Mouse (Mus musculus): ENCODE measurements around the gene Aox3. TPM values are rescaled to one million over a fixed set of nuclear protein-coding genes. Genes with fewer than 3 reads are reported as not detected.

Aox3 gene
- polyA plus RNA-seq, 1 experiment from 2014 or later: not detected

DNA sequence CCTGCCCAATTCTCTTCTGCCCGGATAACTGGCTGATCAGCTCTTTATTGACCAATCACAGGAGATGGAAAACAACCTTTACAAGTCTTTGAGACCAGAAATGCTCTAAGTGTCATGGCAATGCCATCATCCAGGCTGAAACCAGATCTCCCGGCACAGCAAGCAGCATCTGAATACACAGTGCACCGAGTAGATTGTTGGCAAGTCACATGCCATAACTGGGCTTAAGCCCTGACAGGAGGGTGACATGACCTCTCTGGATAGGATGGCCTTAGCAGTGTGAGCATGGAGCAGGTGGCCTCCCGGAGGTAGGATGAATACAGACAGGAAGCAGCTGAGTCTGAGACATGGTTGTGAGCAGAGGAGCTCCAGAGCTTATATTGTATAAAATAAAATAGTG lies 32.5 kb upstream of the Aox3 start:
- Histone ChIP-seq H3K9me3 (replicated peaks) (no peaks in the 10 kb centered on the region), H3K4me3 (no peak overlapping the region), H3K4me1 (no peaks in the 10 kb centered on the region), H3K27me3 (no peaks in the 10 kb centered on the region), H3K4me2 (no peak overlapping the region), H3K36me3 (ENCODE audit: poor library complexity, severe bottlenecking) (no peaks in the 10 kb centered on the region), H3K27ac (no peak overlapping the region), H3K9ac (no peak overlapping the region)
- WGBS: 88% methylated on average over 4 of the region's 4 CpGs
- ATAC-seq: no peak

DNA sequence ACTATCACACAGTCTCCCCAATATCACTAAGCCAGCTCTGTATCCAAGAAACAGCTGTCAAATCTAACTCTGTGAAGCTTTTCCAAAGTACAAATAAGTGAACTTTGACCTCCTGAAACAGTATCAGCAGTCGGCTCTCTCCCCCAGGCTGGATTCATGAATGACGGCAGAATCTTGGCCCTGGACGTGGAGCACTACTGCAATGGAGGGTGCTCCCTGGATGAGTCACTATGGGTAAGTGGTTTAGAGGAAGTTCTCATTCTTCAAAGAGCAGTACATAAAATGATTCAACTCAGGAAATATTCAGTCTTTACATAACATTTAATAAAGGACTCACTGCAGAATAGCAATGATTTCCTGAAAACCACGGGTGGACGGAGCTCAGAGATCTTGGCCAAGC lies 31.6 kb upstream of the Aox3 start:
- WGBS: 91% methylated on average over 5 of the region's 5 CpGs
- Histone ChIP-seq H3K9me3 (replicated peaks) (no peaks in the 10 kb centered on the region), H3K4me3 (no peak overlapping the region), H3K27ac (no peak overlapping the region), H3K36me3 (ENCODE audit: poor library complexity, severe bottlenecking) (no peaks in the 10 kb centered on the region), H3K27me3 (no peaks in the 10 kb centered on the region), H3K4me2 (no peak overlapping the region), H3K9ac (no peak overlapping the region), H3K4me1 (no peaks in the 10 kb centered on the region)
- ATAC-seq: no peak

DNA sequence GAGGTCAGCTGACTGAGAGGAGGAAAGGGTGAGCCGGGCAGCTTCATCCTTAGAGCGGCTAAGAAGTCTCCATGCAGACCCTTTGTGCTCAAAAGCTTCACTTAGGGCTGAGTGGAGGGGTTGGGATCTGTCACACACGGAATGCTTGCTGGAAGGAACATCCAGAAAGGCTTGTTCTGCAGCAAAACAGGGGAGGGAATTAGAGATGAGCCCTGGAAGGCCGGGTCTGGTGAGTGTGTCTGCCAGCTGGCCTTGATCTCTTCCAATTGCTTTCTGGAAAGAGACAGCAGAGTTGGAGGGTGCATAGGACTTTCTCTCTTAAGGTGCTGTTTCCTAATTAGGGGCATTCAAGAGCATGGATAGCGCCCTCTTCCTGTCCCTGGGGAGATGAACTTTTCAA lies 23.6 kb upstream of the Aox3 start:
- WGBS: 63% methylated on average over 5 of the region's 5 CpGs
- H3K4me3 ChIP-seq: no peak overlapping the region
- no peaks in the 10 kb centered on the region for H3K27me3 ChIP-seq
- no peaks in the 10 kb centered on the region for H3K4me1 ChIP-seq
- no peak overlapping the region for H3K27ac ChIP-seq
- no peaks in the 10 kb centered on the region for H3K9me3 ChIP-seq (replicated peaks)
- no peak for ATAC-seq
- H3K36me3 ChIP-seq (ENCODE audit: poor library complexity, severe bottlenecking): no peaks in the 10 kb centered on the region
- no peak overlapping the region for H3K9ac ChIP-seq
- H3K4me2 ChIP-seq: no peak overlapping the region

- Histone ChIP-seq H3K4me1 (no peaks in the 10 kb centered on the region), H3K9ac (no peak overlapping the region), H3K4me2 (no peak overlapping the region), H3K27me3 (no peaks in the 10 kb centered on the region), H3K27ac (no peak overlapping the region), H3K4me3 (no peak overlapping the region), H3K36me3 (ENCODE audit: poor library complexity, severe bottlenecking) (no peaks in the 10 kb centered on the region), H3K9me3 (replicated peaks) (no peaks in the 10 kb centered on the region)
- no peak for ATAC-seq
- WGBS: 82% methylated on average over 4 of the region's 4 CpGs
These were observed 22.7 kb upstream of the Aox3 start for GRCm38 (mm10) chr1:58090191-58090590.

DNA sequence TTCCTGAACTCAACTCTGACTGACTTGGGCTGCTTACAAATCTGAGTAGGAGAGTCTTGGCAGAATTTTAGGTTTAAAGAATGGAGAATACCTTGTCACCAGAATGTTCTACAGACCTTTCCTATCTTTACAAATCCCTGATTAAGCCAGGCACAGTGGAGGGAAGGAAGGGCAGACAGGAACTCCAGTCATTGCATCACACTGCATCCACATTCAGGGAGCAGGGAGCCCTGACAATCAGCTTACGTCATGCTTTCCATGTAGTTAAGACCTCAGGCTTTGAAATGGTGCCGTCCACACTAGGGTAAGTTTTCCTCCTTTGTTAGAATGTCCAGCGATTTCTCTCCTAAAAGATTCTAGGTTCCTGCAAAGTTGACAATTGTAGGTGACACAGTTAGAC lies 21.7 kb upstream of the Aox3 start:
- H3K27ac ChIP-seq: no peak overlapping the region
- H3K4me1 ChIP-seq: no peaks in the 10 kb centered on the region
- H3K4me3 ChIP-seq: no peak overlapping the region
- H3K4me2 ChIP-seq: no peak overlapping the region
- no peaks in the 10 kb centered on the region for H3K9me3 ChIP-seq (replicated peaks)
- ATAC-seq: no peak
- H3K27me3 ChIP-seq: no peaks in the 10 kb centered on the region
- H3K36me3 ChIP-seq (ENCODE audit: poor library complexity, severe bottlenecking): no peaks in the 10 kb centered on the region
- WGBS: 78% methylated on average over 3 of the region's 3 CpGs
- H3K9ac ChIP-seq: no peak overlapping the region

DNA sequence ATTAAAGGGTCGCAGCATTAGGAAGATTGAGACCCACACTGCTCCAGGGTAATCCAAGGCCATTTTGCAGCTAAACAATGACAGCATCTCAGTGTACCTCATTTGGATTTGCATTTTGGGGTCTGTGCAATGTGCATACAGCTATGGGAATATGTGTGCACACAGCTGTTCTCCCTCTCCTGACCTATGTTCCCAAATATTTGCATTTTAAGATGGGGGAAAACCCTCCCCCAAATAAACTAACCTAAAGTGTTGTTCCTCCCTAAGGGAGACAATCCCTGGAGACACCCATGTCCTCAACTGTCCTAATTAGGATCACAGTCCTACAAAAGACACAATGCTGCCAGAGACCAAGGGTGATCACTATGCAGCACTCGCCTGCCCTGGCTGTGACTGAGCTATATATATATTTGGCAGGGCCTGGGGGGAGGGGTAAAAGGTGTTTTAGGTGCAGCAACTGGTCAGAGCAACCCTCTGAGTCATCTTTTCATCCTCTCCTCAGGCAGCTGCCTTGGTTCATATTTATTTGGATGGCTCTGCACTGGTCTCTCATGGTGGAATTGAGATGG lies 20.9 kb upstream of the Aox3 start:
- WGBS: 77% methylated on average over 2 of the region's 2 CpGs
- Histone ChIP-seq H3K36me3 (ENCODE audit: poor library complexity, severe bottlenecking) (no peaks in the 10 kb centered on the region), H3K27me3 (no peaks in the 10 kb centered on the region)

GRCm38 (mm10) chr1:58097338-58097737 lies 15.6 kb upstream of the Aox3 start:
- Histone ChIP-seq H3K27ac (no peak overlapping the region), H3K9me3 (replicated peaks) (no peaks in the 10 kb centered on the region), H3K4me2 (no peak overlapping the region), H3K4me3 (no peak overlapping the region), H3K4me1 (no peaks in the 10 kb centered on the region), H3K36me3 (ENCODE audit: poor library complexity, severe bottlenecking) (no peaks in the 10 kb centered on the region), H3K9ac (no peak overlapping the region), H3K27me3 (no peaks in the 10 kb centered on the region)
- 93% methylated on average over 6 of the region's 6 CpGs for WGBS
- no peak for ATAC-seq

More for the DNA sequence above, 20.9 kb upstream of the Aox3 start:
- Histone ChIP-seq H3K27ac (no peak overlapping the region), H3K4me3 (no peak overlapping the region), H3K9me3 (replicated peaks) (no peaks in the 10 kb centered on the region), H3K4me1 (no peaks in the 10 kb centered on the region), H3K9ac (no peak overlapping the region), H3K4me2 (no peak overlapping the region)
- ATAC-seq: no peak

GRCm38 (mm10) chr1:58099119-58099518 lies 13.8 kb upstream of the Aox3 start:
- no peaks in the 10 kb centered on the region for H3K36me3 ChIP-seq (ENCODE audit: poor library complexity, severe bottlenecking)
- H3K9ac ChIP-seq: no peak overlapping the region
- H3K27me3 ChIP-seq: no peaks in the 10 kb centered on the region
- no peak overlapping the region for H3K4me2 ChIP-seq
- H3K27ac ChIP-seq: no peak overlapping the region
- H3K9me3 ChIP-seq (replicated peaks): no peaks in the 10 kb centered on the region
- no peaks in the 10 kb centered on the region for H3K4me1 ChIP-seq
- H3K4me3 ChIP-seq: no peak overlapping the region
- ATAC-seq: no peak

- ATAC-seq: no peak
- 84% methylated on average over 2 of the region's 2 CpGs for WGBS
- no peak overlapping the region for H3K27ac ChIP-seq
- H3K4me2 ChIP-seq: no peak overlapping the region
- no peaks in the 10 kb centered on the region for H3K27me3 ChIP-seq
- H3K4me3 ChIP-seq: no peak overlapping the region
- no peaks in the 10 kb centered on the region for H3K9me3 ChIP-seq (replicated peaks)
- H3K9ac ChIP-seq: no peak overlapping the region
- no peaks in the 10 kb centered on the region for H3K36me3 ChIP-seq (ENCODE audit: poor library complexity, severe bottlenecking)
- H3K4me1 ChIP-seq: no peaks in the 10 kb centered on the region
These were observed 11.3 kb upstream of the Aox3 start for GRCm38 (mm10) chr1:58101531-58102146.

GRCm38 (mm10) chr1:58102494-58102893 lies 10.4 kb upstream of the Aox3 start:
- Histone ChIP-seq H3K27me3 (no peaks in the 10 kb centered on the region), H3K4me3 (no peak overlapping the region), H3K9ac (no peak overlapping the region), H3K27ac (no peak overlapping the region), H3K4me1 (no peaks in the 10 kb centered on the region), H3K36me3 (ENCODE audit: poor library complexity, severe bottlenecking) (no peaks in the 10 kb centered on the region), H3K4me2 (no peak overlapping the region), H3K9me3 (replicated peaks) (no peaks in the 10 kb centered on the region)
- WGBS: 79% methylated on average over 7 of the region's 7 CpGs
- ATAC-seq: no peak

- Histone ChIP-seq H3K36me3 (ENCODE audit: poor library complexity, severe bottlenecking) (no peaks in the 10 kb centered on the region), H3K4me1 (no peaks in the 10 kb centered on the region), H3K4me3 (no peak overlapping the region), H3K27ac (no peak overlapping the region), H3K4me2 (no peak overlapping the region), H3K9ac (no peak overlapping the region), H3K27me3 (no peaks in the 10 kb centered on the region), H3K9me3 (replicated peaks) (no peaks in the 10 kb centered on the region)
- ATAC-seq: no peak
- 91% methylated on average over 6 of the region's 6 CpGs for WGBS
These were observed 7.2 kb upstream of the Aox3 start for GRCm38 (mm10) chr1:58105685-58106084.

- Histone ChIP-seq H3K27me3 (no peaks in the 10 kb centered on the region), H3K9ac (no peak overlapping the region), H3K36me3 (ENCODE audit: poor library complexity, severe bottlenecking) (no peaks in the 10 kb centered on the region), H3K27ac (no peak overlapping the region), H3K4me3 (no peak overlapping the region), H3K4me1 (no peaks in the 10 kb centered on the region), H3K4me2 (no peak overlapping the region), H3K9me3 (replicated peaks) (no peaks in the 10 kb centered on the region)
- no peak for ATAC-seq
- 94% methylated on average over 2 of the region's 2 CpGs for WGBS
These were observed 5.9 kb upstream of the Aox3 start for GRCm38 (mm10) chr1:58107066-58107465.

DNA sequence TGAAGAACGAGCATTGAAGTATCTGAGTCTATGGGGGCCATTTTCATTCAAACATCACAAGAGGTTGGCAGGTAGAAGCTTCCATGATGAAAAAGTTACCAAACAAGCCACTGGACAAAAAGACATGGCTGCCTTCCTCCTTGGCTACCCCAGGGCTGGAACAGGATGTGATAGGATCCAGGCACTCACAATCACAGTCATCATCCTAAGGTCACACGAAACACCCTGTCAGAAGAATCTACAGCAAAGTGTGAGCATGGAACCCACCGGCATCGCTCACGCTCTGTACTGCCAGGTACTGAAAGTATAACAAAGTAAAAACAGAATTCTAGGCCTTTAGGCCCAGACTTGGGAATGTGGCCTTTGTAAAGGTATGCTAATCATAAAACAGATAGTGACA lies 2.7 kb upstream of the Aox3 start:
- Histone ChIP-seq H3K4me2 (no peak overlapping the region), H3K27ac (no peak overlapping the region), H3K4me1 (0 out of 2 replicates have a peak, but pooled peaks cover 4% of the 10 kb centered on the region), H3K27me3 (no peaks in the 10 kb centered on the region), H3K36me3 (ENCODE audit: poor library complexity, severe bottlenecking) (no peaks in the 10 kb centered on the region), H3K9ac (no peak overlapping the region), H3K9me3 (replicated peaks) (no peaks in the 10 kb centered on the region), H3K4me3 (no peak overlapping the region)
- ATAC-seq: no peak
- 94% methylated on average over 5 of the region's 5 CpGs for WGBS
